Mouse (Mus musculus): ENCODE results near the gene Mei4. TPM values are rescaled to one million over a fixed set of nuclear protein-coding genes. Genes with fewer than 3 reads are reported as not detected.

The Mei4 gene
- polyA plus RNA-seq, 1 experiment from 2014 or later = 0.35 TPM

- DNase-seq (ENCODE audit: low spot score) = no peak
- Histone ChIP-seq H3K36me3 (no peaks in the 10 kb centered on the region), H3K9me3 (no peaks in the 10 kb centered on the region), H3K4me3 (no peak overlapping the region), H3K27ac (no peak overlapping the region), H3K4me1 (no peaks in the 10 kb centered on the region), H3K27me3 (ENCODE audit: insufficient read depth, poor library complexity, severe bottlenecking) (no peaks in the 10 kb centered on the region)
- WGBS = 91% methylated on average over 1 of the region's 1 CpGs
Measured at GRCm38 (mm10) chr9:81966765-81967164, 103.3 kb downstream of the Mei4 start.

- Histone ChIP-seq H3K27me3 (ENCODE audit: insufficient read depth, poor library complexity, severe bottlenecking) (no peaks in the 10 kb centered on the region), H3K4me3 (no peak overlapping the region), H3K36me3 (no peaks in the 10 kb centered on the region), H3K27ac (no peak overlapping the region), H3K4me1 (no peaks in the 10 kb centered on the region), H3K9me3 (no peaks in the 10 kb centered on the region)
- 47% methylated on average over 2 of the region's 2 CpGs for WGBS
- DNase-seq (ENCODE audit: low spot score) = no peak
Measured at GRCm38 (mm10) chr9:81968935-81969334, 105.5 kb downstream of the Mei4 start.

- Histone ChIP-seq H3K4me1 (no peaks in the 10 kb centered on the region), H3K9me3 (no peaks in the 10 kb centered on the region), H3K27ac (no peak overlapping the region), H3K4me3 (no peak overlapping the region), H3K27me3 (ENCODE audit: insufficient read depth, poor library complexity, severe bottlenecking) (no peaks in the 10 kb centered on the region), H3K36me3 (no peaks in the 10 kb centered on the region)
- 83% methylated on average over 3 of the region's 3 CpGs for WGBS
- DNase-seq (ENCODE audit: low spot score) = no peak
Measured at GRCm38 (mm10) chr9:81982461-81982860, 119.0 kb downstream of the Mei4 start.

GRCm38 (mm10) chr9:82012991-82013390 is 149.5 kb downstream of the Mei4 start:
- H3K4me3 ChIP-seq = no peak overlapping the region
- no peaks in the 10 kb centered on the region for H3K27me3 ChIP-seq (ENCODE audit: insufficient read depth, poor library complexity, severe bottlenecking)
- H3K36me3 ChIP-seq = no peaks in the 10 kb centered on the region
- no peak for DNase-seq (ENCODE audit: low spot score)
- H3K4me1 ChIP-seq = no peaks in the 10 kb centered on the region
- H3K27ac ChIP-seq = no peak overlapping the region
- no peaks in the 10 kb centered on the region for H3K9me3 ChIP-seq
- WGBS = 70% methylated on average over 3 of the region's 3 CpGs

- Histone ChIP-seq H3K36me3 (no peaks in the 10 kb centered on the region), H3K27me3 (ENCODE audit: insufficient read depth, poor library complexity, severe bottlenecking) (no peaks in the 10 kb centered on the region), H3K9me3 (no peaks in the 10 kb centered on the region), H3K4me1 (no peaks in the 10 kb centered on the region), H3K27ac (no peak overlapping the region), H3K4me3 (no peak overlapping the region)
- WGBS = 89% methylated on average over 1 of the region's 1 CpGs
- DNase-seq (ENCODE audit: low spot score) = no peak
Measured at GRCm38 (mm10) chr9:82042515-82043056, 179.1 kb downstream of the Mei4 start.

- Histone ChIP-seq H3K4me3 (no peak overlapping the region), H3K4me1 (no peaks in the 10 kb centered on the region), H3K27me3 (ENCODE audit: insufficient read depth, poor library complexity, severe bottlenecking) (no peaks in the 10 kb centered on the region), H3K27ac (no peak overlapping the region), H3K36me3 (no peaks in the 10 kb centered on the region), H3K9me3 (no peaks in the 10 kb centered on the region)
- WGBS = 86% methylated on average over 2 of the region's 2 CpGs
- DNase-seq (ENCODE audit: low spot score) = no peak
Measured at GRCm38 (mm10) chr9:82044517-82044916, 181.0 kb downstream of the Mei4 start.

GRCm38 (mm10) chr9:82073832-82074231 is 210.4 kb downstream of the Mei4 start:
- 78% methylated on average over 1 of the region's 1 CpGs for WGBS
- H3K27me3 ChIP-seq (ENCODE audit: insufficient read depth, poor library complexity, severe bottlenecking) = no peaks in the 10 kb centered on the region
- H3K9me3 ChIP-seq = no peaks in the 10 kb centered on the region

GRCm38 (mm10) chr9:82075270-82075669 is 211.8 kb downstream of the Mei4 start:
- Histone ChIP-seq H3K27ac (no peak overlapping the region), H3K4me1 (no peaks in the 10 kb centered on the region), H3K36me3 (no peaks in the 10 kb centered on the region), H3K9me3 (no peaks in the 10 kb centered on the region), H3K4me3 (no peak overlapping the region), H3K27me3 (ENCODE audit: insufficient read depth, poor library complexity, severe bottlenecking) (no peaks in the 10 kb centered on the region)
- 79% methylated on average over 2 of the region's 2 CpGs for WGBS
- DNase-seq (ENCODE audit: low spot score) = no peak

More at GRCm38 (mm10) chr9:82073832-82074231, 210.4 kb downstream of the Mei4 start:
- H3K4me1 ChIP-seq = no peaks in the 10 kb centered on the region
- no peak overlapping the region for H3K4me3 ChIP-seq
- H3K27ac ChIP-seq = no peak overlapping the region
- no peak for DNase-seq (ENCODE audit: low spot score)
- no peaks in the 10 kb centered on the region for H3K36me3 ChIP-seq

GRCm38 (mm10) chr9:82096409-82096808 is 232.9 kb downstream of the Mei4 start:
- 65% methylated on average over 3 of the region's 3 CpGs for WGBS
- no peaks in the 10 kb centered on the region for H3K27me3 ChIP-seq (ENCODE audit: insufficient read depth, poor library complexity, severe bottlenecking)
- H3K4me3 ChIP-seq = no peak overlapping the region
- no peak overlapping the region for H3K27ac ChIP-seq
- no peaks in the 10 kb centered on the region for H3K4me1 ChIP-seq
- H3K9me3 ChIP-seq = no peaks in the 10 kb centered on the region
- DNase-seq (ENCODE audit: low spot score) = no peak
- no peaks in the 10 kb centered on the region for H3K36me3 ChIP-seq

- no peak for DNase-seq (ENCODE audit: low spot score)
- H3K36me3 ChIP-seq = no peaks in the 10 kb centered on the region
- H3K27ac ChIP-seq = no peak overlapping the region
- H3K9me3 ChIP-seq = no peaks in the 10 kb centered on the region
- H3K4me3 ChIP-seq = no peak overlapping the region
- H3K27me3 ChIP-seq (ENCODE audit: insufficient read depth, poor library complexity, severe bottlenecking) = no peaks in the 10 kb centered on the region
- H3K4me1 ChIP-seq = no peaks in the 10 kb centered on the region
- WGBS = 86% methylated on average over 2 of the region's 2 CpGs
Measured at GRCm38 (mm10) chr9:82114865-82115264, 251.4 kb downstream of the Mei4 start.

GRCm38 (mm10) chr9:82136119-82136518 is 272.6 kb downstream of the Mei4 start:
- Histone ChIP-seq H3K27ac (no peak overlapping the region), H3K4me3 (no peak overlapping the region), H3K9me3 (no peaks in the 10 kb centered on the region), H3K4me1 (no peaks in the 10 kb centered on the region), H3K27me3 (ENCODE audit: insufficient read depth, poor library complexity, severe bottlenecking) (no peaks in the 10 kb centered on the region), H3K36me3 (no peaks in the 10 kb centered on the region)
- DNase-seq (ENCODE audit: low spot score) = no peak

- Histone ChIP-seq H3K36me3 (no peaks in the 10 kb centered on the region), H3K27me3 (ENCODE audit: insufficient read depth, poor library complexity, severe bottlenecking) (no peaks in the 10 kb centered on the region), H3K27ac (no peak overlapping the region), H3K4me3 (no peak overlapping the region), H3K4me1 (no peaks in the 10 kb centered on the region), H3K9me3 (no peaks in the 10 kb centered on the region)
- WGBS = 51% methylated on average over 9 of the region's 9 CpGs
- DNase-seq (ENCODE audit: low spot score) = no peak
Measured at GRCm38 (mm10) chr9:82160143-82160542, 296.7 kb downstream of the Mei4 start.

- no peaks in the 10 kb centered on the region for H3K36me3 ChIP-seq
- no peaks in the 10 kb centered on the region for H3K4me1 ChIP-seq
- 68% methylated on average over 4 of the region's 4 CpGs for WGBS
- H3K27me3 ChIP-seq (ENCODE audit: insufficient read depth, poor library complexity, severe bottlenecking) = no peaks in the 10 kb centered on the region
- no peak overlapping the region for H3K27ac ChIP-seq
- no peak overlapping the region for H3K4me3 ChIP-seq
- no peaks in the 10 kb centered on the region for H3K9me3 ChIP-seq
- DNase-seq (ENCODE audit: low spot score) = no peak
Measured at GRCm38 (mm10) chr9:82162415-82162814, 298.9 kb downstream of the Mei4 start.

- 73% methylated on average over 1 of the region's 1 CpGs for WGBS
Measured at GRCm38 (mm10) chr9:82217976-82218375, 354.5 kb downstream of the Mei4 start.

More at GRCm38 (mm10) chr9:82217976-82218375, 354.5 kb downstream of the Mei4 start:
- Histone ChIP-seq H3K4me3 (no peak overlapping the region), H3K36me3 (no peaks in the 10 kb centered on the region), H3K4me1 (no peaks in the 10 kb centered on the region), H3K27me3 (ENCODE audit: insufficient read depth, poor library complexity, severe bottlenecking) (no peaks in the 10 kb centered on the region), H3K27ac (no peak overlapping the region), H3K9me3 (no peaks in the 10 kb centered on the region)
- no peak for DNase-seq (ENCODE audit: low spot score)

Data from heart, embryonic 10.5 days (tissue).